Mouse (Mus musculus): ENCODE data around the gene Matn1.

The Matn1 gene

GRCm38 (mm10) chr4:130988219-130988839, 44.1 kb downstream of the Matn1 start:
- no peak for DNase-seq

DNA sequence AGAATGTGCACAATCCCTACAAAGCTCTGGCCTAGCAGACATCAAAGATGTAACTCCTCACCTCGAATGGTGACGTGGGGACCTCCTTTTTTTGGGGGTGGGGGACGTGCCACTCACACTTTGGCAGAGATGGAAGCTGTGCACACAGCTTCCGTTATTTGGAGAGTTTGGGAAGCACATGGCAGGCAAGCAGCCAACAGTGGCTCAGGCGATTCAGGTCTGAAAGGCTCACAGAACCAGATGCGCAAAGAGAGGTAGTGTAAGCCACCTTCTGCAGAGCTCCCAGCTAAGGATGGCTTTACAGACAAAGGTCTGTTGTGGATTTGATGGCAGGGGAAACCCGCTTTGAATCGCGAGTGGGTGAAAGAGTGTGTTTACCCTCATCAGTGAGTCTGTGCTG, 45.0 kb downstream of the Matn1 start:
- DNase-seq, result no peak

DNA sequence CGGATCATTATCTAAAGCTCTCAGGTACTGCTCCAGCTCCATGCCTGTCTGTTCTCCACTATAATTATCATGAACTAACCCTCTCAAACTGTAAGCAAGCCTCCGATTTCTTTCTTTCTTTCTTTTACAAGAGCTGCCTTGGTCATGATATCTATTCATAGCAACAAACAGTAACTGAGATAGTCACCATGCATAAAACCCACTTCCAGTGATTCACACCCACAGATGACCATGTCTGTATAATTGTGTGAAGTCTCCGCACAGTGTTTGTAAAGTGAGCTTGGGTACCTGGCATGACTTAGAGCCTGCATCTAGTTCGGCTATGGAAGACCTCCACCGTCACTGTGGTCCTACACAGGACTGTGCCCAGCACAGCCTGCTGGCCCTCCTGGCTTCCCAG, 46.8 kb downstream of the Matn1 start:
- no peak for DNase-seq

GRCm38 (mm10) chr4:130994556-130994955, 50.4 kb downstream of the Matn1 start:
- no peak for DNase-seq

DNA sequence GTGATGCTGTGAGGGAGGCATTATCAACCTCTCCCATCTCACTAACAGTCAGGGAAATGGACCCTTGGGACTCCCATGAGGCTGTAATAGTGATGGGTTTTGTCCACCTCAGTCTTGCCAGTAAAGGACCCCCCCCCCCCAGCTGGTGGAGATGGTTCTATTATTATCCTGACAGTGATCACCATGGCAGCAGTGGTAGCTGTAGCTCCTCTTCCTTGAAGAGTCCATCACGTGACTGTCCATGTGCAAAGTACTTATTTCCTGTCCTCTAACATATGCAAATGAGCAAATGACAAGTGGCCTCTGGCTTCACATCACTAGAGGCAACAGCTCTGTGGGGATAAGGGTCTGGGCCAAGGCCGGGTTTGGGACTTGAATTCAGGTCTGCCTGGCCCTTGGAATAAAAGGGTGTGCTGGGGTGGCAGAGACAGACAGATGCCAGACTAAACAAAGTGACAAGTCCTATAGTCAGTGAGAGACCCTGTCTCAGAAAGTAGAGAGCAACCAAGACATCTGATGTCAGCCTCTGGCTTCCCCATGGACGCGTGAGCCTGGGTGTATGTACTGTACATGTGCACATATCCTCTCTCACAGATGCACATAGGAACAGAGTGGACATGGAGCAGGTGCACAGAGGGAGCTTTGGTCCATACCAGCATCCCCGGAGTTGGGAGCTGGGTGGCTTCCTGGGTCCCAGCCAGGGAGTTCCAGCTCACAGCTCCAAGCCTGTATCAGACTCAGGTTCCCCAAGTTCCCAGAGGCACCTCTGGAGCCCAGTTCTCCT, 55.8 kb downstream of the Matn1 start:
- no peak for DNase-seq

DNA sequence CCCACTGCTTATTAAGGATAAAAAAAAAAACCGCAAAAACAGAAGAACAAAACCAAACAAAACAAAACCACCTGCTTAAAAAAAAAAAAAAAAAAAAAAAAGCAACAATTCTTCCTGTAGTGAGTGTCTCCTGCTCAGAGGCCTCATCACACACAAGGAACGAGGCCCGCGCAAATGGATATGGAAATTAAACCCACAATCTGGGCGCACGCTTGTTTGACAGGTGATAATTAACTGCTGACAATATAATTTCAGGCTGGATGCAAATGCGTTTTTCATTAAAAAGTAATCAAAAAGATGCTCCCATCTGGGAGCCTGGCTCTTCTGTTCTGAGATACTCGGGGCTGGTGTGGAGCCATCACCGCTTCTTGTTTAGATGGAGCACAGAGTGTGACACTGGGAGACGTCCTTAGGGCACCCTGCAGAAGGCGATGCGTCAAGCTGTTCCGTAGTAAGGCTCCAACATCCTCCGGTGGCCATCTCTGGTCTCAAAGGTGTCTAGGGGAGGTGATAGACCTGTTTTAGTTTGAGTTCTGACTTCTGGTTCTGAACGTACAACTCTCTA, 56.5 kb downstream of the Matn1 start:
- DNase-seq, result no peak

Data from cerebellum, adult 18-20 months (tissue).